Mouse (Mus musculus) limb, embryonic 10.5 days (tissue): ENCODE measurements around the gene Smpd3. TPM values are rescaled to one million over a fixed set of nuclear protein-coding genes. Genes with fewer than 3 reads are reported as not detected.

Source experiments
- DNase-seq: peaks from one replicate; pipeline ENCODE4 v3.0.0-alpha.2; 2017; ENCODE audit warnings: low spot score
- H3K27ac ChIP-seq: fragments of 300-500 bp; sonication (generic); 2 replicates; pipeline ENCODE4 v1.5.1; 2016; ENCODE audit warnings: mild to moderate bottlenecking
- H3K27me3 ChIP-seq: fragments of 300-500 bp; sonication (generic); 2 replicates; pipeline ENCODE4 v1.6.1; 2016; ENCODE audit warnings: low read depth, mild to moderate bottlenecking; ENCODE audit not compliant: poor library complexity, severe bottlenecking
- H3K36me3 ChIP-seq: fragments of 300-500 bp; sonication (generic); 2 replicates; pipeline ENCODE4 v1.6.1; 2016; ENCODE audit warnings: mild to moderate bottlenecking, moderate library complexity
- H3K4me1 ChIP-seq: fragments of 300-500 bp; sonication (generic); 2 replicates; pipeline ENCODE4 v1.6.1; 2016
- H3K4me3 ChIP-seq: fragments of 300-500 bp; sonication (generic); 2 replicates; pipeline ENCODE4 v1.5.1; 2016; ENCODE audit warnings: mild to moderate bottlenecking, moderate library complexity
- H3K9me3 ChIP-seq: fragments of 300-500 bp; sonication (generic); replicated peaks from 2 replicates; pipeline ENCODE4 v1.6.1; 2016; ENCODE audit warnings: mild to moderate bottlenecking
- WGBS: fragments of 180-500 bp; shearing (Covaris S2); methylation state at CpG from one replicate; pipeline ENCODE4 v1.1.7; 2016; 5-methylcytosine and 5-hydroxymethylcytosine counted together
- polyA plus RNA-seq: library from polyadenylated mRNA; unstranded; fragments of >200 nt; fragmentation: Nextera tagmentation; extraction: Ambion mirVana; gene quantifications from 2 replicates; pipeline ENCODE4 v1.2.1, GENCODE M21; 2016

Smpd3 gene
- polyA plus RNA-seq, 1 experiment from 2014 or later: 0.68 TPM

DNA sequence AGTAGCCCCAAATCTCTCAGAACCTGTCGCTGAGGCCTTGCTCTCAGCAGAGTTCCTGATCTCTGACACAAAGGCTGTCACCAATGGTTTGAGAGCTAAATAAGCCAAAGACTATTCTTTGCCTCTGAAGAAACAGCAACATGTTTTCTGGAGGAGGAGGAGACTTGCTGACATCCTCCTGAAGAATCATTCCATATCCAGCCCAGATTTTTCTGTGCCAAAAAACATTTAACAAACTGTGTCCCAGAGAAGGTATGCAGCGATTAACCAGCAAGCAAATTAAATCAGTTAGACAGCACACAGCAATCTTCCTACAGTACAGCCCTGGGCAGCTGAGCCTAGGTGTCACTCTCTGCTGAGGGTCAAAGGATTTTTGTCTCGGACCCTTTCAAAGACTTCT is 64.3 kb downstream of the Smpd3 start:
- DNase-seq: no peak
- no peaks in the 10 kb centered on the region for H3K27me3 ChIP-seq
- no peaks in the 10 kb centered on the region for H3K36me3 ChIP-seq
- H3K4me3 ChIP-seq: no peak overlapping the region
- H3K9me3 ChIP-seq: no peaks in the 10 kb centered on the region
- H3K27ac ChIP-seq: no peak overlapping the region
- H3K4me1 ChIP-seq: peaks cover 30% of the 10 kb centered on the region
- WGBS: 89% methylated on average over 3 of the region's 3 CpGs

DNA sequence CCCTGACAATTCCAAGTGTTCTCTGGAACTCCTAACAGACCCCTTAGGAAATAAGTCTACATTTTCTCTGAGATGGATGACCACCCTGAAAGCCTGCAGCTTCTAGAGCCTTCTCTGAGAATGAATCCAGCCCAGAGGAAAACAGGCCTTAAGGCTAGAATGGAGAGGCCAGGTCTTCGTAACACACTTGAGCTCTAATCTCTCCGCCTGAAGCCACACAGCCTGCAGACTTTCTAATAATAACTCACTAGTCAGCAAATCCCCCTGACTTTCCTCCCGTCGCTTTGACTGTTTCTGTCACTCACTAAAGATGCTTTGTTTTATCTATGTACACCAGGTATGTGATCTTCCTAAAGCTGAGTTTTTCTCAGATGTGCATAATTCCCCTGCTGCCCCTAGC is 66.4 kb downstream of the Smpd3 start:
- DNase-seq: no peak
- H3K9me3 ChIP-seq: no peaks in the 10 kb centered on the region
- WGBS: 80% methylated on average over 4 of the region's 4 CpGs
- no peaks in the 10 kb centered on the region for H3K36me3 ChIP-seq
- H3K27ac ChIP-seq: no peak overlapping the region
- peaks cover 30% of the 10 kb centered on the region for H3K4me1 ChIP-seq
- no peaks in the 10 kb centered on the region for H3K27me3 ChIP-seq
- no peak overlapping the region for H3K4me3 ChIP-seq

DNA sequence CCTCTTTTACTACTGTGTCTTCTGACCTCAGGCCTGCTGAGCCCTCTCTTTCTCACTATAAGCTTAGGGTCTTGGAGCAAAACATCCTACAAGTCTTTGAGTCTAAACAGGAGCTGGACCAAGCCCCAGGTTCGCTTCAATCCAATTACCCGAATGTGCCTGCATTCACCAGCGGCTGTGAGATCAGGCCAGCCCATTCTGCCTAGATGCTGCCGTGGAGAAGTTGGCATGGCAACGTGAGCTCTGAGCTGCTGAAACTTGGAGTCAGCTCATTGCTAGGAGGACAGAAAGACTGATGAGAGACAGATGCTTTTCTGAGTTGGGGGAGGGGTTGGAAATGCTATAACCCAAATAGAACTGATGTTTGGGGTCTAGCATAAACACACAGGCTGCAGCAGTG is 67.0 kb downstream of the Smpd3 start:
- Histone ChIP-seq H3K4me3 (no peak overlapping the region), H3K27ac (peak overlapping the region; percentile 2; the same call in 1 of the 2 replicates), H3K36me3 (no peaks in the 10 kb centered on the region), H3K4me1 (peaks cover 30% of the 10 kb centered on the region), H3K9me3 (no peaks in the 10 kb centered on the region), H3K27me3 (no peaks in the 10 kb centered on the region)
- DNase-seq: peak; percentile 58
- WGBS: 24% methylated on average over 5 of the region's 5 CpGs

DNA sequence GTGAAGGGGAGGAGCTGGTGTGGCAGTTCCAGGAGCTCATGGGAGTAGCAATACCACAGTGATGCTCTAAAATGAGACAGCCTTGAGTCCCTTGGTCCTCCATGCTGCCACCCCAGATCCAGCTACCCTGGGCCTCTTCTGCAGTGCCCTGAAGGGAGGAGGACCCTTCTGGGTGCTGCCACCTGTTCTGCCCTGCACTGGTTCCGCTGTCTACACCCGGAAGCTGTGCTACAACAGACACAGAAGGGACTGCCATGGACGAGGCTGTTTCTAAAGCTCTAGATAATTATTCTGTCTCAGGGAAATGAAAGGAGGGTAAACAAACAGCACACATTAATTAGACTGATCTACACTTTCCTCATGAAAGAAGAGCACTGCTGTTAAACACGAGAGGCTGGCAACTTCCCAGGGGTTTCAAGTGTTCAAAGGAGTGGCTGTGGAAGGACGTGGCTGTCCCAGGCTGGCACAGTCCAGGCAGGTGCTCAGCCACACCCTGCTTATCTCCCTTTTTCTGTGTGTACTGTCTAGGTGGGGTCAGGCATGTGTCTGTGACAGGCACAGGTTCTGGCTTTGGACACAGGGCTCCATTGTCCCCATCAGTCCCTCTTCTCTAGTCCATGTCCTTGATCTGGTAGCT is 69.0 kb downstream of the Smpd3 start:
- Histone ChIP-seq H3K4me1 (peaks cover 33% of the 10 kb centered on the region), H3K27me3 (no peaks in the 10 kb centered on the region)
- WGBS: 72% methylated on average over 5 of the region's 5 CpGs

DNA sequence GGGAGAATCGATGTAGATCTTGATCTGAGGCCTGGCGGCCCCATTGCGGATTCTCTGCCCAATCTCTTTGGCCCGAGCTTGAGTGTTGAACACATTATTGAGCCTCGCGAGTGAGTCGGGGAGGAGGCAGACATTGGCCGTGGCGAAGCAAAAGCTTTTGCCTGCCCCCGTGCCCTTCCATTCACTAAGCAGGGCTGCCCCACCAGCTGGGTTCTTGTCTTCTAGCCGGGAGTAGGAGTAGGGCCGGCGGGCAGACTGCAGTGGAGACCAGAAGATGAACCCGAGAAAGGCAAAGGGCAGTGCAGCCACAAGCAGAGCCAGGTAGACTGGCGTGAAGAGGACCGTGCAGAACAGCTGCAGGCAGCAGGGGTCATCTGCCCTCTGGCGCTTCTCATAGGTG is 72.4 kb downstream of the Smpd3 start:
- H3K9me3 ChIP-seq: no peaks in the 10 kb centered on the region
- H3K4me1 ChIP-seq: peaks cover 15% of the 10 kb centered on the region
- H3K27me3 ChIP-seq: no peaks in the 10 kb centered on the region
- WGBS: 89% methylated on average over 17 of the region's 17 CpGs
- no peak overlapping the region for H3K27ac ChIP-seq
- H3K4me3 ChIP-seq: no peak overlapping the region
- H3K36me3 ChIP-seq: peaks cover 6% of the 10 kb centered on the region; the same call in 1 of the 2 replicates
- no peak for DNase-seq

More for the DNA sequence above, 69.0 kb downstream of the Smpd3 start:
- Histone ChIP-seq H3K9me3 (no peaks in the 10 kb centered on the region), H3K36me3 (no peaks in the 10 kb centered on the region), H3K27ac (no peak overlapping the region), H3K4me3 (no peak overlapping the region)
- no peak for DNase-seq

DNA sequence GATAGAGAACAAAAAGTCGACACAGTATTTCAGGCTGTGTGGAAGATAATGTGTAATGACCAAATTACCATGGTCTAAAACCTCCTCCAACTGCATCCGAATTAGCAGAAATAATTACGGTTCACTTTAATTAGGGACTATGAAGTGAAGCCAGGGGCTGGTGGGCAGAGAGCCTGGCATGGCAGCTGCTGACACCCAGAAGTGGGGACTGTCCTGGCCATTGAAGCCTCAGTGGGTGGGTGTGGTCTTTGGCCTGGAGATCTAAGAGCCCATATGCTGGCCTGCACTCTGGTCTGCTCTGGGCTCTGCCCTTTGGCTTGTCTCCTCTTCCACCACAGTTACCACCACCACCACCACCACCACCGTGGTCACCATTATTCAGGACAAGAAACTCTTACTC is 73.9 kb downstream of the Smpd3 start:
- peaks cover 11% of the 10 kb centered on the region for H3K36me3 ChIP-seq
- H3K27me3 ChIP-seq: no peaks in the 10 kb centered on the region
- H3K4me3 ChIP-seq: no peak overlapping the region
- DNase-seq: no peak
- WGBS: 91% methylated on average over 4 of the region's 4 CpGs
- no peak overlapping the region for H3K27ac ChIP-seq
- H3K9me3 ChIP-seq: no peaks in the 10 kb centered on the region
- 0 out of 2 replicates have a peak, but pooled peaks cover 6% of the 10 kb centered on the region for H3K4me1 ChIP-seq

DNA sequence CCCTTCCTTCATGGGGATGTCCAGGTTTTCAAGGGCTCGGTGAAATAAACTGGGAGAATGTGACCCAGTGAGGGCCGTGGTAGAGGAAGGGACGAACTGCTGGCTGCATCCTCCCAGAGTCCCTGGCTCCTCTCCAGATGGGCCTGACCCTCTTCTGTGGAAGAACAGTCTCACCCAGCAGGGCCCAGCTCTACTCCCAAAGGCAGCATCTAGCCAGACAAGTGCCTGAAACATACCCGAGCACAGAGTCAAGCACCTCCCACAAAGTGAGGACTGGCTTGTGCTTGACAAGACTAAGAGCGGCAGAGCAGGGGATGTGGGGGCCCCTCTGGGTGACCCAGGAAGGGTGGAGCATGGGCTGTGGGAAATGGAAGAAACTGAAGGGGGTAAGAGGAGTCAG is 75.4 kb downstream of the Smpd3 start:
- H3K4me1 ChIP-seq: 0 out of 2 replicates have a peak, but pooled peaks cover 3% of the 10 kb centered on the region
- no peak for DNase-seq
- peaks cover 22% of the 10 kb centered on the region for H3K36me3 ChIP-seq
- H3K9me3 ChIP-seq: no peaks in the 10 kb centered on the region
- H3K4me3 ChIP-seq: no peak overlapping the region
- peak overlapping the region; percentile 25; the same call in 1 of the 2 replicates for H3K27ac ChIP-seq
- 81% methylated on average over 5 of the region's 5 CpGs for WGBS
- no peaks in the 10 kb centered on the region for H3K27me3 ChIP-seq

DNA sequence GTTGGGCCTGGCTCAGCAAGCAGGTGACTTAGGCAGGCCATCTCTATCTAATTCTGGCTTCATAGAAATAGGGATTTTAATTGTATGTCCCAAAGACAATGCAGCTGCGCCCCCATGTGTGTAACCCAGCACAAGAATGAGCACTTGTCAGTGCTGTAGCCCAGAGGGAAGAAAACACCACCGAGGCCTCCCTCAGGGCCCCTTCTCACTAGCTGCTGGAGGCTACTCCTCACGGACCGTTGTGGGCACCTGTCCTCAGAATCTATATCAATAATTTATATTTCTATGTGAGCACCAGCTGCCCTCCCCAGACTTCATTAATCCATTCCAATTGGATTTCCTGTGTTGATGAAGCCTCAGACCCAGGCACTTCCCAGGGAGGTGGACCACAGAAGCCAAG is 76.9 kb downstream of the Smpd3 start:
- DNase-seq: no peak
- H3K27me3 ChIP-seq: no peaks in the 10 kb centered on the region
- no peaks in the 10 kb centered on the region for H3K9me3 ChIP-seq
- peaks cover 26% of the 10 kb centered on the region for H3K36me3 ChIP-seq
- H3K4me3 ChIP-seq: no peak overlapping the region
- 92% methylated on average over 4 of the region's 4 CpGs for WGBS
- H3K27ac ChIP-seq: no peak overlapping the region
- H3K4me1 ChIP-seq: 0 out of 2 replicates have a peak, but pooled peaks cover 3% of the 10 kb centered on the region

DNA sequence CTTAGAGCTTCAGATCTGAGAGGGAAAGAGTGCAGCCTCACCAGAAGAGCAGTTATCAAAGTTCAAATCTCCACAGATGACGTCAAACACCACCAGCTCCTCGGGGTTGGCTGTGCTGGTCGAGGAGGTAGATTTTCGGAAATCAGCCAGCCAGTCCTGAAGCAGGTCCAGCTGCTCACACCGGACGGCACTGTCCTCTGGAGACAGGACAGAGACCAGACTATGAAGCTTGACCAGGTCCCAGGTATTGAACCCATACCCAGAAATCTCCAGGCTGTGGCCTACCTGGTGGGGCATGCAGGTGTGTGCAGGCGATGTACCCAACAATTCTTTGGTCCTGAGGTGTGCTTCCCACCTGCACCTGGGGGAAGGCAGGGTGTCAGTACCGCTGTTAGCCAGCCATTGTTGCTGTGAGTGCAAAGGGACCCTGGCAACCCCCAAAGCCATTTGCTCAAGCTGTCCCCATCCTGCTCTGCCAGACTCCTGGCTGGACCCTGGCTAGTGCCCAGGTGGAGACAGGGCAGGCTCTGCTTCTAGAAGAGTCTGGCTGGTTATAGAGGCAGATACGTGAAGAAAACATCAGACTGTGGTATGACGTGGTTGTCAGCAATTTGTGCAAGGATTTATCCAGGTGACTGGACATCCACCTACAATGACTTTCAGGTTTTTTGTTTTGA is 78.1 kb downstream of the Smpd3 start:
- peaks cover 33% of the 10 kb centered on the region for H3K36me3 ChIP-seq
- no peaks in the 10 kb centered on the region for H3K27me3 ChIP-seq
- no peaks in the 10 kb centered on the region for H3K4me1 ChIP-seq
- no peak for DNase-seq
- WGBS: 91% methylated on average over 10 of the region's 10 CpGs
- H3K4me3 ChIP-seq: no peak overlapping the region
- H3K9me3 ChIP-seq: no peaks in the 10 kb centered on the region
- no peak overlapping the region for H3K27ac ChIP-seq

DNA sequence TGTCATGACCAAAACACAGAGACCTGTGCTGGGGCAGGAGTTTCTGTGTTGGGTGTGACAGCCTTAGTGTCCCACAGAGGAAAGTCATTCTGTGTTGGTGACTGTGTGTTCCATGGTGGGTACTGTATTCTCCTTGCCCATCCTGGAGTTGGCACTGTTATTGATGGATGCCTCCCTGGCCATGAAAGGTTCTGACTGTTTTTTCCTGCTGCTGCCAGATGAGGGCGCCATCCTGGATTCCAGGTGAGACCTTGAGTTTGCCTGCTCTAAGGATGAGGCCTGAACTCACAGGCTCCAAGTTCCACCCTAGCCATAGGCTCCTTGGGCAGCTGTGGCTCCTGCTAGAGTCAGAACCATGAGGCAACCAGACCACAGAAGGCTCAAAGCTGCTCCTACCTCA is 79.6 kb downstream of the Smpd3 start:
- Histone ChIP-seq H3K36me3 (peaks cover 49% of the 10 kb centered on the region), H3K27ac (no peak overlapping the region), H3K4me3 (no peak overlapping the region), H3K4me1 (no peaks in the 10 kb centered on the region), H3K9me3 (no peaks in the 10 kb centered on the region), H3K27me3 (no peaks in the 10 kb centered on the region)
- 27% methylated on average over 1 of the region's 1 CpGs for WGBS
- no peak for DNase-seq

DNA sequence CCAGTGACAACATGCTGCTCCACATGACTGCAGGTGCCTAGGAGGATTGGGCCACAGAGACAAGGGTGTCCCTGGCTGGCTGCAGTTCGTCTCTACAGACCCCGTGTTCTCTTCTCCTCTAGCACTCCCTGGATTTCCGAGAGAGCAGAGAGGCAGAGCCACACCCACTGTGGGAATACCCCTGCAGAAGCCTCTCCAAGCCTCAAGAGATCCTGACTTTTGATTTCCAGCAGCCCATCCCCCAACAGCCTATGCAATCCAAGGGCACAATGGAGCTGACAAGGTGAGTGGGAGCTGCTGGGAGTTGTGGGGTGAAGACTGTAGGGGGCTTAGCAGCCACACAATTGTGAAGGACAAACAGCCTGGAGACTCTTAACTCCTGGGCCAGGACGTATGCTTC is 87.6 kb downstream of the Smpd3 start:
- peaks cover 96% of the 10 kb centered on the region for H3K36me3 ChIP-seq
- H3K4me3 ChIP-seq: no peak overlapping the region
- DNase-seq: no peak
- no peaks in the 10 kb centered on the region for H3K9me3 ChIP-seq
- H3K27ac ChIP-seq: no peak overlapping the region
- H3K27me3 ChIP-seq: no peaks in the 10 kb centered on the region
- no peaks in the 10 kb centered on the region for H3K4me1 ChIP-seq
- 77% methylated on average over 4 of the region's 4 CpGs for WGBS

DNA sequence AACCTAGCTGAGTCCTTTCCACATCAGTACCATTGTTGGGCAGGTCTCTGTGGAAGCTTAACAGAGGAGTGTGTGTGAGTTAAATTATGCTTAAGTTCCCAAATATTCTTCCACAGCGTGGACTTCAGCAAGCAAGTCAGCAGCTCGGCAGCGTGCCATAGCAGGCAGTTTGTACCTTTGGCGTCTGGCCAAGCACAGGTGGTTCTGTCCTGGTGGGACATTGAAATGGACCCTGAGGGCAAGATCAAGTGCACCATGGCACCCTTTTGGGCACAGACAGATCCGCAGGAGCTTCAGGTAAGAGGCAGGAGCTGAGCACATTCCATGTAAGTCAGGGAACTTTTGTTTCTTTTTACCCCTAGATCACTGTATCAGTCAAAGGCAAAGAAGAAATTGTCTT is 100.7 kb downstream of the Smpd3 start:
- Histone ChIP-seq H3K27me3 (no peaks in the 10 kb centered on the region), H3K4me3 (no peak overlapping the region), H3K9me3 (no peaks in the 10 kb centered on the region), H3K4me1 (no peaks in the 10 kb centered on the region), H3K27ac (no peak overlapping the region), H3K36me3 (peaks cover 94% of the 10 kb centered on the region)
- WGBS: 95% methylated on average over 5 of the region's 5 CpGs
- no peak for DNase-seq

DNA sequence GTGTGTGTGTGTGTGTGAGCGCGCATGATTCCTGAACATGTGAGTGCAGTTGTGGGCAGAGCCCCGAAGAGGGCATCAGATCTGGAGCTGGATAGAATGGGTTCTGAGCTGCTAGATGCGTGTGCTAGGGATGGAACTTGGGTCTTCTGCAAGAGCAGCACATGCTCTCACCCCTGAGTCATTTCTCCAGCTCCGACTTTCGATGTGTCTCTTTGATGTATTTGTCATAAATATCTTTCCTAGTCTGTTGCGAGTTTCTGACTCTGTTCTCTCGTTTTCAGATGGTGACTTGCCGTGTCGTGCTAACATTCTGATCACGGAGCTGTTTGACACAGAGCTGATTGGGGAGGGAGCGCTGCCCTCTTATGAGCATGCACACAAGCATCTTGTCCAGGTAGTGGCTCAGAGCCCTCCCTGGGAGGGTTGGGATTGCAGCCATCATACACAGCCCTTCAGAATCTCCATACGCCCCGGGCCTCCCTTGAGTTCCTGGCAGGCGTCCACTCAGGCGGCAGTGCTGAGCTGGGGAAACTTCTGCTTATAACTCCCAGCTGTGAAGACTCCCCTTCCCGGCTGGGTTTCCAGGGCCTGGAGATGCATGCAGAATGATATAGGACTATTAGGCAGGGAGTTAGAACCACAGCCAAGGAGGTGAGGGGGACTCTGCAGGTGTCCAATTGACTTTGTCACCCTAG is 103.1 kb downstream of the Smpd3 start:
- no peak overlapping the region for H3K27ac ChIP-seq
- no peaks in the 10 kb centered on the region for H3K9me3 ChIP-seq
- H3K27me3 ChIP-seq: no peaks in the 10 kb centered on the region
- H3K4me3 ChIP-seq: no peak overlapping the region
- DNase-seq: no peak
- H3K4me1 ChIP-seq: no peaks in the 10 kb centered on the region
- H3K36me3 ChIP-seq: peaks cover 92% of the 10 kb centered on the region
- WGBS: 94% methylated on average over 17 of the region's 17 CpGs
